Mouse (Mus musculus) T-helper 1 cell (primary cell): ENCODE results near the gene Hist1h2ab.

Experiments used
- in situ Hi-C: fragments of 300-600 bp; cut with MboI, MseI; formaldehyde crosslinking; loops from one replicate; pipeline ENCODE4 v1.15.1; 2025; ENCODE audit warnings: high pct_unique_total_duplicates

Hist1h2ab gene

DNA sequence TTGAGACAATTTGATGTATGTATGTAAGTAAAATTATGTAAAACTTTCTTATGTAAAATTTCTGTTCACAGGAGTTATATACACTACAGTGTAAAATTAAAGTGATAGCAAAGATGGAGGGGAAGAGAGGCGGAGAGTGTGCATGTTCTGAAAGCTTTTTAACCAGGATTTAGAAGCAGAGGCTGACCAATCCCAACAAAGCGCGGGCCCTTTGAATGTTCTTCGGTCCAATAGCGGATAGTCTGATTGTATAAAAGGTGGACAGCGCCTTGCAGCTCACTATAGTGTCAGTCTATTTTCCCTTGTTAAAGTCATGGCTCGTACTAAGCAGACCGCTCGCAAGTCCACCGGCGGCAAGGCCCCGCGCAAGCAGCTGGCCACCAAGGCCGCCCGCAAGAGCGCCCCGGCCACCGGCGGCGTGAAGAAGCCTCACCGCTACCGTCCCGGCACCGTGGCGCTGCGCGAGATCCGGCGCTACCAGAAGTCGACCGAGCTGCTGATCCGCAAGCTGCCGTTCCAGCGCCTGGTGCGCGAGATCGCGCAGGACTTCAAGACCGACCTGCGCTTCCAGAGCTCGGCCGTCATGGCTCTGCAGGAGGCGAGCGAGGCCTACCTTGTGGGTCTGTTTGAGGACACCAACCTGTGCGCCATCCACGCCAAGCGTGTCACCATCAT, 1.3 kb downstream of the Hist1h2ab start, which contains the start of gene Hist1h3b:
TSS of gene Hist1h3b (plus strand) at position 201 of the 675 bp plus-strand sequence.
- in situ Hi-C loops, result loop anchor here (10.0 to 25.0 kb wide), 3 partner anchors 317 to 1965 kb away; partner anchors contain the start of genes Gmnn, Hist1h1b, Hist1h2an and Hist1h2bp

DNA sequence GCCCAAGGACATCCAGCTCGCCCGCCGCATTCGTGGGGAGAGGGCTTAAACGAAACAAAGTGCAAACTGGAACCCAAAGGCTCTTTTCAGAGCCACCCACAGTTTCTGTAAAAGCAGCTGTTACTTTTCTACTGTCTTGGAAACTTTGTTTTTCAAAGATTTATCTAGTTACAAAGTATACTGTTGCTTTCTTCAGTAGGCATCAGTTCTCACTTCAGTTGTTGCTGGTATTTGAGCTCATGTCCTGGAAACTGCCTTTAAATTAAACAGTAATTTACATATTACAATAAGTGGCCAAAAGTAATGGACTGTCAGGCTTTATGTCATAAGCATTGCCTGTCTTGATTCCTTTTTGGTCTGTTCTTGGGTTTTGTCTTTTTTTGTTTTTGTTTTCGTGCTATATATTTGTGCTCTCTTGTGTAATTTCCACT, 1.8 kb downstream of the Hist1h2ab start:
- in situ Hi-C loops, result loop anchor here (10.0 to 25.0 kb wide), 3 partner anchors 318 to 1965 kb away; partner anchors contain the start of genes Gmnn, Hist1h1b, Hist1h2an and Hist1h2bp

DNA sequence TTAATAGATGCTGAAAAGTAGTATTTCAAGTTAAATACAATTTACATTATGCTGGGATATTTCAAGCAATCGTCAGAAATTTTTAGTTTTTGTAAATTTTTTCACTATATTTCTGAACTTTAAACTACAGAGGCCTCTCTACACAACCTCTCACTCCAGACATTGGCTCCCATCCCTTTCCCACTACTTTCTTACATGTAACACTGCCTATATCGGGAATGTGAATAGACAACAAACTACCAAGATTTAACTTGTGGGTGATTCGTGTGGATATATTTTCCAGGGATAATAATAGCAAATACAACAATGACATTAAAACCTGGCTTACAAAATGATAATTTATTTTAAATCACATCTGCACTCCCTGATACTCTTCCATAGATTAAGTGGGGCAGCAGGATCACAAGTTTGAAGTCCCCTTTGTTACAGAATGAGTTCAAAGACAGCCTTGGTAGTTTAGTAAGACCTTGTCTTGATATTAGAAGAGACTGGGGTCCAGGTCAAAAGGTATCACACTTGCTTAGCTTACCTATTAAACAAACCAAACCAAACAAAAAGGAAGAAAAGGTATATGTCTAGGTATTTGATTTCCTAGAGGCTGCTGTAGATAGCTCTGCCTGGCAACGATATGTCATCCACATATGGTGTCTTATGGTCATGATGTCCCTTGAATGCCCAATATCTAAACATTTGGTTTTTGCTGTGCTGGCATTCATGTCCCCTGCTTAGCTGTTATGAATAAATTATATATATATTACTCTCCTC, 2.6 kb downstream of the Hist1h2ab start:
- in situ Hi-C loops, result loop anchor here (10.0 to 25.0 kb wide), 3 partner anchors 319 to 1966 kb away; partner anchors contain the start of genes Gmnn, Hist1h1b, Hist1h2an and Hist1h2bp

DNA sequence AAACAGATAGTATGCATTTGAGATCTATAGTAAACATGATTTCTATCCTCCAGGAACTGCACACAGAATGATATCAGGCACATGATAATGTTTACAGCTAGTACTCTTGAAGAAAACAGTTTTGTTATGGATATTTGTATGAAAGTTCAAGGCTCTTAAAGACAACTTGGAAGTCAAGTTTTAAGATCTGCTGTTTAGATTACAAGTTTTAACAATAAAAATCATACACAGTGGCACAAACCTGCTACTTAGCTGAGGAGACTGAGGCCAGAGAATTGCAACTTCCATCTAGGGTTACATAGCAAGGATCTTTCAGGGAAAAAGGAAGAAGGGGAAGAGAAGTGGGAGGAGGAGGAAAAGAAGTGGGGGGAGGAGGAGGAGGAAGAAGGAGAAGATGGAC, 4.1 kb downstream of the Hist1h2ab start:
- in situ Hi-C loops, result loop anchor here (10.0 to 25.0 kb wide), 3 partner anchors 320 to 1968 kb away; partner anchors contain the start of genes Gmnn, Hist1h1b, Hist1h2an and Hist1h2bp

DNA sequence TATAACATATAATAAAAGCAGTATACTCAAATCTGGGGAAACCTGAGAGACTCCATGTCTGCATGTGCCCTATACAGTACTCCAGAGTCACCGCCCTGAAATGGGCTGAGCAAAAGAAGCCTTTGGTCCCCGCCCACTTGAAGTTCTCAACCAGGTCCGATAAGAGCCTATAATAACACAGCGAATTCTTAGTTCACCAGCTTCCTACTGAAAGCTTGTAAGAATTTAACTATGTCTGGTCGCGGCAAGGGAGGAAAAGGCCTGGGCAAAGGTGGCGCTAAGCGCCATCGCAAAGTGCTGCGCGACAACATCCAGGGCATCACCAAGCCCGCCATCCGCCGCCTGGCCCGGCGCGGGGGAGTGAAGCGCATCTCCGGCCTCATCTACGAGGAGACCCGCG, 5.9 kb downstream of the Hist1h2ab start, which contains the start of gene Hist1h4b:
TSS of gene Hist1h4b (plus strand) at position 224 of the 400 bp plus-strand sequence.
- in situ Hi-C loops, result loop anchor here (10.0 to 25.0 kb wide), 3 partner anchors 322 to 1969 kb away; partner anchors contain the start of genes Gmnn, Hist1h1b, Hist1h2an and Hist1h2bp

DNA sequence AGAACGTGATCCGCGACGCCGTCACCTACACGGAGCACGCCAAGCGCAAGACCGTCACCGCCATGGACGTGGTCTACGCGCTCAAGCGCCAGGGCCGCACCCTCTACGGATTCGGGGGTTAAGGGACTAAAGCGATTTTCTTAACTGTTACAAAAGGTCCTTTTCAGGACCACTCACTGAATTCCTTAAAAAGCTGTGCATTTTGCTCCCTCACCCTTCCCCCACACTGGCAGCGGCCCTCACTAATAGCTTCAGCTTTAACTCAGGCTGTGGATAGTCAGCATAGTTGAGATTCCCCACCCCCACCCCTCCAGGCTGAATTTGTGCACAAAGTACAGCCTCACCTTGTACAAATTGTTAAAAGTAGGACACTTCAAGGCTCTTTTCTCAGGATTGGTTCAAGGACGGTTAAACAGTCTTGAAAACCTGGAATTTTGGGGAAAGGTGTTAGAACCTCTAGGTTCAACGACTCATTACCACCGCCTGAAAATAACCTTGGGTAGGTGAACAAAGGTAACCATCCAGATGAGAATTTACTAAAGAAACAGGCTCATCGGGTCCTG, 6.4 kb downstream of the Hist1h2ab start:
- in situ Hi-C loops, result loop anchor here (10.0 to 25.0 kb wide), 3 partner anchors 322 to 1970 kb away; partner anchors contain the start of genes Gmnn, Hist1h1b, Hist1h2an and Hist1h2bp

DNA sequence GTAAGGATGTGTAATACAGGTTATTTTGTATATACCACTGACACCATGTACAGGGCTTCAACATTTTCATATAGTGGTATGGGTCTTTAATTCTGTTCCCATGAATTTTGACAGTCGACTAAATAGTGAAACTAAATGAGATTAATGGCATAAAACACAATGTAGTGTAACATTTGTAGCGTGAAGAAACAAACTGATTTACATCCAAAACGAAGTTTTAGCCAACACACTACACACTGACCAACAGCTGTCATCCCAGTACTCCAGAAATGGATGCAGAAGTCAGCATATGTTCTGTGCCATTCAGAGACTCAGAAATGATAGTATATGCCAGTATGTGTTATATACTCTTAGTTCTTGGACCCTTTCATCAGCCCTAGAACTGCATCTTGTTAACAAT, 7.0 kb downstream of the Hist1h2ab start:
- in situ Hi-C loops, result loop anchor here (10.0 to 25.0 kb wide), 3 partner anchors 323 to 1971 kb away; partner anchors contain the start of genes Gmnn, Hist1h1b, Hist1h2an and Hist1h2bp

DNA sequence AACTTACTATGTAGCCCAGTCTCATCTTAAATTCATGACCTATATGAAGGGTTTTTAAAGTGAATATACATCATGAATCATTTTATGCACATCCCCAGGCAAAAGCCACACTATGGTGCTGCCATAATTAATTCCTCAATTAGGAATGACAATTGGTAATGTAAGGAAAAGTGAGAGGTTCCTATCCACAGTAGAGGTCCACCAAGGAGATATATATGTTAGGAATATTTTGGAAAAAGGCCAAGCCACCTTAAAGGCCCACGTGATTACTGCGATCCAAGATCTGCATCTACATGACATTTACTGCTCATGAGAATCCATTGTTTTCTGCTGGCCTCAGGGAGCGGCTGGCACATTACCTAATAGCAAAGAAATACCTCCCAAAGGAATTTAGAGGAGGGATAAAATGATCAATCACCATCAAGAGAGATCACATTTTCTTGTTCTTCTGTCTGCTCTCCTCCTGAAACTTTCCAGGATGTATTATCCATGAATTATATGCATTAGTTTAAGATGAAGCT, 8.4 kb downstream of the Hist1h2ab start:
- in situ Hi-C loops, result loop anchor here (10.0 to 25.0 kb wide), 3 partner anchors 325 to 1972 kb away; partner anchors contain the start of genes Gmnn, Hist1h1b, Hist1h2an and Hist1h2bp

DNA sequence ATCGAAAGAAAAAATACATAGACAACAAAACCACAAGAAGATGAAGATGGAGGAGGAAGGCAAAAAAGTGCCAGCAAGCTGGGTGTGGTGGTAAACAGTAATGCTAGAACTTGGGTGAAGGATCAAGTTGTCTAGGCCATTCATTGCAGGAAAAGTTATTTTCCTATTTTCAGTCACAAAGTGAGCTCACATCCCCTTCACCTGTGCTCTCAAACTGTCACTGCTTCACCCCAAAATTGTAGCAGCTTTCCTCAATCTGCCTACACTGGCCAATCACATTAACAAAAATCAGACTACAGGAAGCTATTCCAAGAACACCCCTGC, 9.0 kb downstream of the Hist1h2ab start:
- in situ Hi-C loops, result loop anchor here (10.0 to 25.0 kb wide), 4 partner anchors 325 to 1973 kb away; partner anchors contain the start of genes Gmnn, Hist1h1b, Hist1h2an and Hist1h2bp

DNA sequence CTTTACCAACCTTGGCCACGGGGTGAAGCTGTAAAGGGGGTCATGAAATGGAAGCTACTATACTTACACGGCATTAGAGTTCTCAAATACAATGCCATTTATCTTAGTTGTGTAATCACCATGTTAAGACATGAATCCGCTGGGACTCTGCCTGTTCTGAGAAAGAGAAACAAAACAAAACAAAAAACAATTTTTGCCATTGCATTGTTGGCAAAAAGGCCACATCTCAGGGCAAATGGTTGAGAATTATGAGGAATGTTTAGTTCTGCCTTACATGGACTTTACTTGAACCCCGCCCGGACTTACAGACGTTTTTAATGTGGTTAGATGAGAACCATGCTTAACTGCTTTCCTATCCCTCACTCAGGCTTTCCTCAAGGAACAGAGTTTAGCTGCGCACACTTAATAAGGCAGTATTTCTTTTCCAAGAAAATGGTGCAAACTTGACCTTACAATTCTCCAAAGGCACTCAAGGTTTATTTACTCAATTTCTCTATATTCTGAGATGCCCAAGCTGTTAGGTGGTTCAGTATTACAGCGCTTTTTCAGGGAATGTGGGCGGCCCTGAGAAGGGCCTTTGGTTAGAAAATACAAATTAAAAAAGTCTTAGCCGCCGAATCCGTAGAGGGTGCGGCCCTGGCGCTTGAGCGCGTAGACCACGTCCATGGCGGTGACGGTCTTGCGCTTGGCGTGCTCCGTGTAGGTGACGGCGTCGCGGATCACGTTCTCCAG, 9.5 kb downstream of the Hist1h2ab start:
- in situ Hi-C loops, result loop anchor here (10.0 to 25.0 kb wide), 3 partner anchors 854 to 1973 kb away; partner anchors contain the start of genes Gmnn, Hist1h1b, Hist1h2an and Hist1h2bp

DNA sequence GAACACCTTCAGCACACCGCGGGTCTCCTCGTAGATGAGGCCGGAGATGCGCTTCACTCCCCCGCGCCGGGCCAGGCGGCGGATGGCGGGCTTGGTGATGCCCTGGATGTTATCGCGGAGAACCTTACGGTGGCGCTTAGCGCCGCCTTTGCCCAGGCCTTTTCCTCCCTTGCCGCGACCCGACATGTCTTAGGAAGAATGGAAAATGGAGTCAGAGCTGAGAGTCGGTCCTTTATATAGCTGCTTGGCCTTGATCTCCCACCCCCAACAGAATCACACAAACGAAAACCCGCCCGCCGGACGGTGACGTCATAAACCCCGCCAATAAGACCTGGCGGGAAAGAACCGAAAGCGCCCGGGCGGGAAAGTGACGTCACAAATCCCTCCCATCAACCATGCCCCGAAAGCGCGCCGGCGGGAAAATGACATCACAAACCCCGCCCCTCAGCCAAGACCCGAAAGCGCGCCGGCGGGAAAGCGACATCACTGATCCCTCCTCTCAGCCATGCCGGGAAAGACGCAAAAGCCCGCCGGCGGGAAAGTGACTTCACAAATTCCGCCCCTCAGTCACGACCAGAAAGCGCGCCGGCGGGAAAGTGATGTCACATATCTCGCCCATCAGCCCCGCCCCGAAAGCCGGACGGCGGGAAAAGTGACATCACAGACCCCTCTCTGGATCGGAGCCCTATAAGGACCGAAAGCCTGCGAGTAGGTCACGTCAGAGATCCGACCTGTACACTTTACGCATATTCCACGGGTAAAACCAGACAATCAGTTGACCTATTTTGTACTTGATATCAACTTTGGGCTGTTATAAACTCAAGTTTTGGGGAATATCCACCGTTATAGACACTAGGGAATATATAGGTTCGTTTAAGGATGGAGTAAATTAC, 10.3 kb downstream of the Hist1h2ab start, which contains the start of gene Hist1h4a:
TSS of gene Hist1h4a (minus strand) at position 259 of the 893 bp plus-strand sequence.
- in situ Hi-C loops, result loop anchor here (10.0 to 25.0 kb wide), 3 partner anchors 854 to 1974 kb away; partner anchors contain the start of genes Gmnn, Hist1h1b, Hist1h2an and Hist1h2bp

DNA sequence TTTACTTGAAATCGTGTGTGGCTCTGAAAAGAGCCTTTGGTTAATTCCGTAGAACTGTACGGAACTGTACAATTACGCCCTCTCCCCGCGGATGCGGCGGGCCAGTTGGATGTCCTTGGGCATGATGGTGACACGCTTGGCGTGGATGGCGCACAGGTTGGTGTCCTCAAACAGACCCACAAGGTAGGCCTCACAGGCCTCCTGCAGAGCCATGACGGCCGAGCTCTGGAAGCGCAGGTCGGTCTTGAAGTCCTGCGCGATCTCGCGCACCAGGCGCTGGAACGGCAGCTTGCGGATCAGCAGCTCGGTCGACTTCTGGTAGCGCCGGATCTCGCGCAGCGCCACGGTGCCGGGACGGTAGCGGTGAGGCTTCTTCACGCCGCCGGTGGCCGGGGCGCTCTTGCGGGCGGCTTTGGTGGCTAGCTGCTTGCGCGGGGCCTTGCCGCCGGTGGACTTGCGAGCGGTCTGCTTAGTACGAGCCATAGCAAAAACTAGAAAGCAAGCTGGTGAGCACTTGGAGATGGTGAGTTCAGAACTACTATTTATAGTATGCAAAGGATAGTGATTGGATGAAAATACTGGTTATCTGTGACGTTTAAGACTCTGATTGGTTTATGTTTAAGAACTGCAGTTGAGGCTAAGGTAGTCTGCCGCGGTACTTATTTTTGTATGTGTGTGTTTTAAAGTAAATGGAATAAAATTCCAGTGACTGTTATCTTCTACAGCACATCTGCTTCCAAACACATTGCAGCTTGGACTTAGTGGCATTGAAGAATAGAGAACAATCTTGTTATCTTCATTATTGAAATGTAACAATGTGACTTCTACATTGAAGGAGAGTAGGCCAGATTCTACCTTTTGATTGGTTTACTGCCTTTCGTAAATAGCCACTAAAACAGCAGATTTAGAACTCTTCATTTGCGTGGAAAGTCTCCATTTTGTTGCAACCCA, 11.2 kb downstream of the Hist1h2ab start, which contains the start of gene Hist1h3a:
TSS of gene Hist1h3a (minus strand) at position 516 of the 951 bp plus-strand sequence.
- in situ Hi-C loops, result loop anchor here (10.0 to 25.0 kb wide), 3 partner anchors 853 to 1975 kb away; partner anchors contain the start of genes Gmnn, Hist1h1b, Hist1h2an and Hist1h2bp

DNA sequence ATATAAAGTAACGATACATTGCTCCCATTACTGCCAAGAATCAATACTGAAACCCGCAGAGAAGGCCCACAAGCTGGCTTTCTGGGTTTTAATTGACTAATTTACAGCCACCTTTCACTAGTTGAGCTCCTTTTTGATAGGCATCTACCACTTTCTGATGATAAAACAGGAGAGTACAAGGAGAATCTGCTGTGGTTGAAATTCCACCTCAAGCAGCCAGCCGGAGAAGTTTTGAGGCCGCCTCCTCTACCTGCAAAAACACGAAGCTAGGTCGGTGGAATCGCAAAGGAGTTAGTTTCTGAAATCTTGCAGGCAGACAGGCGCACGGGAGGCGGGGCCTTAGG, 12.3 kb downstream of the Hist1h2ab start:
- in situ Hi-C loops, result loop anchor here (10.0 to 25.0 kb wide), 3 partner anchors 852 to 1976 kb away; partner anchors contain the start of genes Gmnn, Hist1h1b, Hist1h2an and Hist1h2bp

DNA sequence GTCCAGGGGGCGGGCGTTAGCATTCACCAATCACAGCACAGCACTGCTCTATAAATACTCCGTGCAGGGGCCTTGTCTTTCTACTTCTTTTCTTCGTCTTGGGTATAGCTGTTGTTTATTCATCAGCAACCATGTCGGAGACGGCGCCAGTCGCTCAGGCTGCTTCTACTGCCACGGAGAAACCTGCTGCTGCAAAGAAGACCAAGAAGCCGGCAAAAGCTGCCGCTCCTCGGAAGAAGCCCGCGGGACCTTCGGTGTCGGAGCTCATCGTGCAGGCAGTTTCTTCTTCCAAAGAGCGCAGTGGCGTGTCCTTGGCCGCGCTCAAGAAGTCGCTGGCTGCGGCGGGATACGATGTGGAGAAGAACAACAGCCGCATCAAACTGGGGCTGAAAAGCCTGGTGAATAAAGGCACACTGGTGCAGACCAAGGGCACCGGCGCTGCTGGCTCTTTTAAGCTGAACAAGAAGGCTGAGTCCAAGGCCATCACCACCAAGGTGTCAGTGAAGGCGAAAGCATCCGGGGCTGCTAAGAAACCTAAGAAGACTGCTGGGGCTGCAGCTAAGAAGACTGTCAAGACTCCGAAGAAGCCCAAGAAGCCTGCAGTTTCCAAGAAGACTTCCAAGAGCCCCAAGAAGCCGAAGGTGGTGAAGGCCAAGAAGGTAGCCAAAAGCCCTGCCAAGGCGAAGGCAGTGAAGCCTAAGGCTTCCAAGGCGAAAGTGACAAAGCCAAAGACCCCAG, 12.8 kb downstream of the Hist1h2ab start, which contains the start of gene Hist1h1a:
TSS of gene Hist1h1a (plus strand) at position 81 of the 738 bp plus-strand sequence.
- in situ Hi-C loops, result loop anchor here (10.0 to 25.0 kb wide), 3 partner anchors 851 to 1976 kb away; partner anchors contain the start of genes Gmnn, Hist1h1b, Hist1h2an and Hist1h2bp

DNA sequence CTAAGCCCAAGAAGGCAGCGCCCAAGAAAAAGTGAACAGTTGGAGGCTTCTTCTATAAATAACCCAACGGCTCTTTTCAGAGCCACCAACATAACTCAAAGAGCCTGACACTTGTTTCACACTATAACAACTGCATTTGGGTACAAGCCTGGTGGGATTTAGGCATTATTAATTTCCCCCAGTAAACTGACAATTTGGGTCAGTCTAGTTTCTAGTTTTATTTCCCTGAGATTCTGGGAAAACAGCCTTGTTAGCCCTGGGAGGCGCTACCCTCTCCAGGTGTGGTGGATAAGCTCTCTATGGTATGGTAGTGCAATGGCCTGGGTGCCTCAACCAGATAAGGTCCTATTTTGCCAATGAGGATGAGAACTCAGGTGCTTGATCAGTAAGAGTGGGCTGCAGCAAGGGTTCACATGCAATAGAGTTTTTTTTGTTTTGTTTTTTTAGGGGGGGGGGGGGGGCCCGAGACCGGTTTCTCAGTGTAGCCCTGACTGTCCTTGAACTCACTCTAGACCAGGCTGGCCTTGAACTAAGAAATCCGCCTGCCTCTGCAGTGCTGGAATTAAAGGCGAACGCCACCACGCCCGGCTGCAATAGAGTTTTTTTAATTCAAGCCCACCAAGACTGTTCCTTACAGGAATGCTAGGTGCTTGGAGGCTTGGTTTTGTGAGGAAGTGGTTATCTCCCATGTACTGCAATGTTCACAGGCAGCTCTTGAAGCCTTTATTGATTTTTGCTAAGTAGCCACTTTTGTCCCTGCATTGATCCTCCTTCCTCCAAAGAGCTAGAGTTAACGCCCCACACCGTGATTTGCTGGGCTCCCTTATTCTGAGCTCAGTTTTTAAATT, 13.6 kb downstream of the Hist1h2ab start:
- in situ Hi-C loops, result loop anchor here (10.0 to 25.0 kb wide), 3 partner anchors 850 to 1977 kb away; partner anchors contain the start of genes Gmnn, Hist1h1b, Hist1h2an and Hist1h2bp
